Mouse (Mus musculus) C3H10T1/2 (cell line): ENCODE measurements around the gene Taar8a. TPM values are rescaled to one million over a fixed set of nuclear protein-coding genes. Genes with fewer than 3 reads are reported as not detected.

Experiments
- polyA plus RNA-seq, 2 experiments: library from polyadenylated mRNA; unstranded; fragments of >200 nt; fragmentation: generic; extraction: Trizol; gene quantifications; one replicate each; pipeline ENCODE4 v1.2.1; 2012; ENCODE audit warnings: missing spikeins in 2 of 2

The Taar8a gene
- not detected for polyA plus RNA-seq

GRCm38 (mm10) chr10:24076200-24076599 lies at the start of gene Taar8a:
Taar8a (plus strand) TSS chr10:24076500.

GRCm38 (mm10) chr10:24026922-24027321 lies 49.4 kb upstream of the Taar8a start, which contains the start of gene Taar7d:
Taar7d (plus strand) TSS chr10:24027222.

GRCm38 (mm10) chr10:24037314-24037713 lies 39.0 kb upstream of the Taar8a start, which contains the start of gene Taar7e:
Taar7e (plus strand) TSS chr10:24037614.

GRCm38 (mm10) chr10:24049210-24049609 lies 27.1 kb upstream of the Taar8a start, which contains the start of gene Taar7f:
Taar7f (plus strand) TSS chr10:24049510.

DNA sequence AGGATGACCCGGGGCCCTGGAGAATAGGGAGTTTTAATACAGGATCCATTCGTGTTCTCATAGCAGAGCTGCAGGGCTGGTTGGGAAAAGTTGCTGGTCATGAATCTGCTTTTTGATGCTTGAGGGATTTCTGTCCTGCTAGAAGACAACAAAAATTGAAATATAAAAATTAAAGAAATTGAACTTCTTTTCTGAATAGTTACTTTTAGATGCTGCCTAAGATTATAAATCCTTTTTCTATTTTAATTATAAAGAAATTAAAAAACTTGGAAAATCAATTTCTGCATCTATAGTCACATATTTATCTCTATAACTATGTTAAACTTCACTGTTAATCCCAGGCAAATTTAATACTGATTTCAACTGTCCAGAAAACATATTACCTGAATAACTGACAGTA lies 15.9 kb downstream of the Taar8a start, which contains the start of gene Taar8b:
Taar8b (minus strand) TSS at position 101 of the 400 bp plus-strand sequence.

DNA sequence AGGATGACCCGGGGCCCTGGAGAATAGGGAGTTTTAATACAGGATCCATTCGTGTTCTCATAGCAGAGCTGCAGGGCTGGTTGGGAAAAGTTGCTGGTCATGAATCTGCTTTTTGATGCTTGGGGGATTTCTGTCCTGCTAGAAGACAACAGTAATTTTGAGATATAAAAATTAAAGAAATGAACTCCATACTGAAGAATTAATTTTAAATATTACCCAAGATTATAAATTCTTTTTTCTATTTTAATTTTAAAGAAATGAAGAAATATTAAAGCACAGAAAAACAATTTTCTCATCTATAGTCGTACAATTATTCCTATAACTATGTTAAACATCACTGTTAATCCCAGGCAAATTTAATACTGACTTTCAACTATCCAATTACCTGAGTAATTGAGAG lies 25.5 kb downstream of the Taar8a start, which contains the start of gene Taar8c:
Taar8c (minus strand) TSS at position 101 of the 400 bp plus-strand sequence.

DNA sequence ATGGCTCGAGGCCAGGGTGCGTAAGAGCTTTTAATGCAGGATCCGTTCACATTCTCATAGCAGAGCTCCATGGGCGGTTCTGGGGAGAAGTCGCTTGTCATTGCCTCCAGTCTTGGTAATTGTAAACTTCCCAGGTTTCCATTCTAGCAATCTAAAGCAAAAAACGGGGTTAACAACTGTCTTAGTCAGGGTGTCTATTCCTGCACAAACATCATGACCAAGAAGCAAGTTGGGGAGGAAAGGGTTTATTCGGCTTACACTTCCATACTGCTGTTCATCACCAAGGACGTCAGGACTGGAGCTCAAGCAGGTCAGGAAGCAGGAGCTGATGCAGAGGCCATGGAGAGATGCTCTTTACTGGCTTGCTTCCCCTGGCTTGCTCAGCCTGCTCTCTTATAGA lies 33.1 kb downstream of the Taar8a start, which contains the start of gene Taar9:
Taar9 (minus strand) TSS at position 101 of the 400 bp plus-strand sequence.

Other genes with a start within 250 kb of the Taar8a start
- gene Vnn3, start 225.0 kb upstream of the Taar8a start, polyA plus RNA-seq, result not detected
- gene Vnn1, start 181.8 kb upstream of the Taar8a start, polyA plus RNA-seq, result under 1 TPM; 0.09 to 0.57 TPM
- gene Taar1, start 156.1 kb upstream of the Taar8a start, polyA plus RNA-seq, result not detected
- not detected for gene Taar2, start 137.9 kb upstream of the Taar8a start, polyA plus RNA-seq
- gene Taar3, start 126.9 kb upstream of the Taar8a start, polyA plus RNA-seq, result not detected
- not detected for gene Taar4, start 116.0 kb upstream of the Taar8a start, polyA plus RNA-seq
- gene Taar5, start 105.8 kb upstream of the Taar8a start, polyA plus RNA-seq, result under 1 TPM in 1 of 2 experiments, not detected in 1; 0.05 TPM
- gene Taar6, start 90.9 kb upstream of the Taar8a start, polyA plus RNA-seq, result not detected
- not detected for gene Taar7a, start 83.0 kb upstream of the Taar8a start, polyA plus RNA-seq
- not detected for gene Taar7b, start 76.6 kb upstream of the Taar8a start, polyA plus RNA-seq
- gene Taar7d, start 49.3 kb upstream of the Taar8a start, polyA plus RNA-seq, result not detected
- gene Taar7e, start 38.9 kb upstream of the Taar8a start, polyA plus RNA-seq, result not detected
- gene Taar7f, start 27.0 kb upstream of the Taar8a start, polyA plus RNA-seq, result not detected
- not detected for gene Taar8b, start 15.8 kb downstream of the Taar8a start, polyA plus RNA-seq
- not detected for gene Taar8c, start 25.4 kb downstream of the Taar8a start, polyA plus RNA-seq
- gene Taar9, start 33.0 kb downstream of the Taar8a start, polyA plus RNA-seq, result not detected
- 10 to 100 TPM in 1 of 2 experiments, 1 to 10 TPM in 1; 4.6 to 53.3 TPM for gene Stx7, start 72.8 kb downstream of the Taar8a start, polyA plus RNA-seq
- gene Moxd1, start 147.0 kb downstream of the Taar8a start, polyA plus RNA-seq, result not detected